Mouse (Mus musculus): Measurements from ENCODE around the gene Foxo1.

Foxo1 gene

GRCm38 (mm10) chr3:52338761-52339160 is 70.6 kb downstream of the Foxo1 start:
- POLR2A ChIA-PET: no interaction called here
- CTCF ChIA-PET: no interaction called here

DNA sequence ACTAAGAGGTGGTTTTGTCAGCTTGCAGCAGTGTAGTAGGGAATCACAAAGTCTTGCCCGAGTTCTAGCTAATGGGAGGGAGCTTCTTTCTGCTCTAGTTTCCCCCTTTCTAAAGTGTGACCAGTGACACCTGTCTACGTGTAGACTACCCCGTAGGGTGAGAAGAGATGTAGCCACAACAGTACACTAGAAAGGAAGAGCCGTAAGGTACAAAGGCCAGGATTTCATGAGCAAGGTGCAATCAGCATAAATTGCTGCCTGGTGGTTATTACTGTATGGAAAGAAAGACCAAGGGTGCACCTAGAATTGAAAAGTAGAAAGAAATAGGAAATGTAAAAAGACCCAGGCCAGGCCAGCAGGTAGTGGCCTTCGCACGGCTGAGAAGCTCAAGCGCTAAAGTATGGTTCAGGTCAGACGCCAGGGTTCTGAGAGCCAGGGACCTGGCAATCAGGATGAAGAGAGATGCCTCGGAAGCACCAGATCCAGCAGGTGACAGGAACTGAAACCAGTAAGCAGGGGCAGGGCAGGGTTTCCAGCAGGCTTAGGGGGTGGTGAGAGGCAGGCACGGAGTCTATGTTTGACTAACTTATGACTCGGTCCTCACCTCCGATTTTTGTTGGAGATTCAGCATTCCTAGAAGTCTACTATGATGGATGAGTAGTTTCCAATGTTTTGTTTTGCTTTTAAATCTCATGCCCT is 72.3 kb downstream of the Foxo1 start:
- CTCF ChIA-PET: no interaction called here
- POLR2A ChIA-PET: no interaction called here

DNA sequence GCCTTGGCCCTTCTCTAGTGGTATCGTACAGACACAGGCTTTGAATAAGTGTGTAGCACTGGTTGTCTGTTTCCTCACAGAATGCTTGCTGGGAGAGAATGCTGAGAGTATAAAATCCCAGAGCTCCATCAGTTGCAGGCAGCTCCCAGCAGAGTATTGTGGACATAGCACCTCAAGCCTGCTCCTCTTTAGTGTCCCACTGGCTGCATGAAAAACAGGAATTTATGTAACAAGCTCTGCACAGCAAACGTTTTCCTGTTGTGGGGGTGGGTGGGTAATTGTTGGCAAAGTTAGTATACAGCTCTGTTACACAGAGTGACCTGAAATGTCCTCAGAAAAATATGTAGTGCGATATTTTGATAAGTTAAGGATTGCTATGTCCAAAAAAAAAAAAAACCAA is 74.1 kb downstream of the Foxo1 start:
- ChIA-PET CTCF (interaction anchor here in 1 of 4 experiments (0.9 kb wide), 1 partner anchor 84 kb away, joined by 3 read pairs; no protein-coding TSS in a partner anchor), POLR2A (interaction anchor here in 2 of 4 experiments (0.7 to 1.6 kb wide), 3 partner anchors 8 to 11 kb away, joined by 3 to 6 read pairs (median 3); no protein-coding TSS in a partner anchor)

DNA sequence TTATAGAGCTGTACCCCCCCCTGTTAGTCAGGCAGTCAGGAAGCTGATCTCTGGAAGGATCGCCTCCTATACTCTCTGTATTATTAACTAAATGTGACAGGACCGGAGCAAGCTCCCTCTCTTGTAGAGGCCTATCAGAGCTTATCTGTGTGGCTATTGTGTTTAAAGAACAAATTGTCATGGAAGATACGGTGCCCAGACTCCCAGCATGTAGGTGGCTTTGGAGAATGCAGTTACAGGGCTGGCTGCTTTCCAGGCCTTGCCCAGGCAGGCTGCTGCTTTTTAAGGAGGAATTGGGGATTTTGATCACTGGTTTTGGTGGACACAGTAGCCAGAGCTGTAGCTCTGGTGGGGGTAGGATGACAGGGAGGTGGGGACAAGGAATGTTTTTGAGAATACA is 74.7 kb downstream of the Foxo1 start:
- ChIA-PET POLR2A (interaction anchor here in 2 of 4 experiments (0.6 to 1.6 kb wide), 4 partner anchors 9 to 163 kb away, joined by 3 to 6 read pairs (median 4); no protein-coding TSS in a partner anchor), CTCF (interaction anchor here in 1 of 4 experiments (0.9 kb wide), 1 partner anchor 85 kb away, joined by 3 read pairs; no protein-coding TSS in a partner anchor)

- ChIA-PET POLR2A (interaction anchor here in 2 of 4 experiments (0.6 to 1.7 kb wide), 4 partner anchors 9 to 163 kb away, joined by 3 to 6 read pairs (median 5); no protein-coding TSS in a partner anchor), CTCF (interaction anchor here in 1 of 4 experiments (0.9 kb wide), 1 partner anchor 86 kb away, joined by 3 read pairs; no protein-coding TSS in a partner anchor)
Observed at GRCm38 (mm10) chr3:52343270-52344070, 75.3 kb downstream of the Foxo1 start.

DNA sequence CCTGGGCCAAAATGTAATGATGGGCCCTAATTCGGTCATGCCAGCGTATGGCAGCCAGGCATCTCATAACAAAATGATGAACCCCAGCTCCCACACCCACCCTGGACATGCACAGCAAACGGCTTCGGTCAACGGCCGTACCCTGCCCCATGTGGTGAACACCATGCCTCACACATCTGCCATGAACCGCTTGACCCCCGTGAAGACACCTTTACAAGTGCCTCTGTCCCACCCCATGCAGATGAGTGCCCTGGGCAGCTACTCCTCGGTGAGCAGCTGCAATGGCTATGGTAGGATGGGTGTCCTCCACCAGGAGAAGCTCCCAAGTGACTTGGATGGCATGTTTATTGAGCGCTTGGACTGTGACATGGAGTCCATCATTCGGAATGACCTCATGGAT is 77.7 kb downstream of the Foxo1 start:
- CTCF ChIA-PET: no interaction called here
- POLR2A ChIA-PET: no interaction called here

DNA sequence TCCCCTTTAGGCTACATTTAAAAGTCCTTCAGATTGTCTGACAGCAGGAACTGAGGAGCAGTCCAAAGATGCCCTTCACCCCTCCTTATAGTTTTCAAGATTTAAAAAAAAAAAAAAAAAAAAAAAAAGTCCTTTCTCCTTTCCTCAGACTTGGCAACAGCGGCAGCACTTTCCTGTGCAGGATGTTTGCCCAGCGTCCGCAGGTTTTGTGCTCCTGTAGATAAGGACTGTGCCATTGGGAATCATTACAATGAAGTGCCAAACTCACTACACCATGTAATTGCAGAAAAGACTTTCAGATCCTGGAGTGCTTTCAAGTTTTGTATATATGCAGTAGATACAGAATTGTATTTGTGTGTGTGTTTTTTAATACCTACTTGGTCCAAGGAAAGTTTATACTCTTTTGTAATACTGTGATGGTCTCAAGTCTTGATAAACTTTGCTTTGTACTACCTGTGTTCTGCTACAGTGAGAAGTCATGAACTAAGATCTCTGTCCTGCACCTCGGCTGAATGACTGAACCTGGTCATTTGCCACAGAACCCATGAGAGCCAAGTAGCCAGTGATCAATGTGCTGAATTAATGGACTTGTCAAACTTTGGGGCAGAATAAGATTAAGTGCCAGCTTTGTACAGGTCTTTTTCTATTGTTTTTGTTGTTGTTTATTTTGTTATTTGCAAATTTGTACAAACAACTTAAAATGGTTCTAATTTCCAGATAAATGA is 79.0 kb downstream of the Foxo1 start:
- POLR2A ChIA-PET: interaction anchor here in 1 of 4 experiments (0.7 kb wide), 1 partner anchor 21 kb away, joined by 3 read pairs; no protein-coding TSS in a partner anchor
- CTCF ChIA-PET: no interaction called here

DNA sequence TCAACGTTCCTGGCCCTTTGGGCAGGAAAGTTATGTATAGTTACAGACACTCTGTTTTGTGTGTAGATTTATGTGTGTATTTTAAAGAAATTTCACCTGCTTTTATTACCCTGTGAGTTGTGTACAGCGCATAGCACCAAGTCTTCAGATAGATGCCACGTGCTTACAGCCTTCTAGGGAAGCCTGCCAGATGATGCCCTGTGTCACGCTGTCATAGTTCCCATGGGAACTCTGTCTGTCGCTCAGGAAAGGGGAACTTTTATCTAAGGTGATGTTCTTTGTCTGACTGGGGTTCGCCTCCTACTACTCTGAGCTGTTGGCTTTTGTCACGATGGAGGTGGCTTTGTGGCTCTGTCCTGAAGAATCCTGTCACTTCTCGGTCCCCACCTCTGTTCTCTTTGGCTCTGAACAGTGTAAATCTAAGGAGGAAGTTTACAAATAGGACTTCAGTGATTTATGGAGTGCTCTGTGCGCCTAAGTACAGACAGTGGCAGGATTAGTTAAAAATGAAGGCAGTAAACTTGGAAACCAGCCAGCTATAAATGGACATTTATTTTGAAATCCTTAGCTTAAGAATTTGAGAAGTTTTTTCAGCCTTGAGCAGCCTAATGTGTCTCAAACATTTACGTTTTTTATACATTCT is 80.0 kb downstream of the Foxo1 start:
- ChIA-PET CTCF (no interaction called here), POLR2A (interaction anchor here in 1 of 4 experiments (0.5 kb wide), 1 partner anchor 1541 kb away, joined by 5 read pairs; no protein-coding TSS in a partner anchor)

GRCm38 (mm10) chr3:52350636-52351035 is 82.5 kb downstream of the Foxo1 start:
- ChIA-PET CTCF (interaction anchor here in 1 of 4 experiments (0.6 kb wide), 1 partner anchor 590 kb away, joined by 4 read pairs; no protein-coding TSS in a partner anchor), POLR2A (interaction anchor here in 1 of 4 experiments (1.6 kb wide), 1 partner anchor 15 kb away, joined by 5 read pairs; no protein-coding TSS in a partner anchor)

DNA sequence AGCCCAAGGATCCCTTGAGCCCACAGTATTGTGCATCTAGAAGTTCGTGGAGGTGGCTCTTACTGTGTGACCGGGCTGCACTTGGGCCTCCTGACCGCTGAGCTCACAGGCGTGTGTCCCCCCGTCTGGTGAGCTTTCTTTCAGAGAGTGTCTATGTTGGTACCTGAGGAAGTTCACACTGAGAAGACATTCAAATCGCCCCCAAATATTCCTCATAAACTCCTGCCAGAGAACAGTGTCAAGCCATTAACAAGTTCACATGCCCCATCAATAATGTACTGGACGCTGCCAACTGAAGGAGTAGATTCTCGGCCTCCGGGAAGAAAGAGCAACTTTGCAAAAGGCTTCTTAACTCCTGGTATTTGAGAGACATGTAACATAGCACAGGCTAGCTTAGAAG is 83.8 kb downstream of the Foxo1 start:
- ChIA-PET CTCF (no interaction called here), POLR2A (interaction anchor here in 3 of 4 experiments (0.5 to 2.1 kb wide), 6 partner anchors 8 to 308 kb away, joined by 3 to 7 read pairs (median 4); no protein-coding TSS in a partner anchor)

GRCm38 (mm10) chr3:52354203-52354602 is 86.1 kb downstream of the Foxo1 start:
- CTCF ChIA-PET: interaction anchor here in 2 of 4 experiments (0.5 to 0.6 kb wide), 3 partner anchors 490 to 743 kb away, joined by 3 to 10 read pairs (median 4); no protein-coding TSS in a partner anchor
- POLR2A ChIA-PET: interaction anchor here in 2 of 4 experiments (0.6 kb wide), 2 partner anchors 50 to 534 kb away, joined by 3 read pairs; no protein-coding TSS in a partner anchor

DNA sequence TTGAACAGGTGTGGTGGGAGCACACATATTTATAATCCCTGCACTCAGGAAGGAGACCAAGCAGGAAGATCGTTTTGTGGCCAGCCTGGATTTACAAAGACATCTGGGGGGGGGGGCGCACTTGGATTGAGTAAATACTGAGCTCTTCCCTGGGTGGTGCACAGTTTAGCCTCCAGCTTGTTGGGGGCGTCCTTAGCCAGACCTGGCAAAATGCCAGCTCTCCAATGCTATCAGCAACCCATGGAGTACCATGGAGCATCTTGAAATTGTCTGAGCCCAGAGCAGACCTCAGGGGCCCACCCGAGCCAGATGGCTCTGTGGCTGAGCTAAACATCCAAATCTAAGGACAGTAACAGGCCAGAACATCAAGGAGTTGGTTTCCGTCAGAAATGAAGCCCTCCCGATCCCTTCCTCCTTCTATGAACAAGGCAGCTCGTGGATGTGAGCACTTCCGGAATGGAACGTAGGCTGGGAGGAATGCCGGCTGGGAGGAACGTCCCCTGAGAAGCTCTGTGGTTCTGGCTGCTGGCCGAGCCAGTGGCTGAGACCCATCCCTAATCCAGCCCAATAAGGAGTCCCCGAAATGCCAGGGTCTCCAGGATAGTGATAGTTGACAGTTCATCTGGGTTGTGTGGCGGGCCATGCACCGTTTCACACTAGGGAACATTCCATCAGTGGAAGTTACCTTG is 89.3 kb downstream of the Foxo1 start:
- ChIA-PET CTCF (interaction anchor here in 2 of 4 experiments (0.6 to 0.7 kb wide), 3 partner anchors 71 to 845 kb away, joined by 5 to 10 read pairs (median 6); no protein-coding TSS in a partner anchor), POLR2A (interaction anchor here (0.6 to 0.8 kb wide), 4 partner anchors 13 to 598 kb away, joined by 3 to 4 read pairs (median 3); no protein-coding TSS in a partner anchor)

DNA sequence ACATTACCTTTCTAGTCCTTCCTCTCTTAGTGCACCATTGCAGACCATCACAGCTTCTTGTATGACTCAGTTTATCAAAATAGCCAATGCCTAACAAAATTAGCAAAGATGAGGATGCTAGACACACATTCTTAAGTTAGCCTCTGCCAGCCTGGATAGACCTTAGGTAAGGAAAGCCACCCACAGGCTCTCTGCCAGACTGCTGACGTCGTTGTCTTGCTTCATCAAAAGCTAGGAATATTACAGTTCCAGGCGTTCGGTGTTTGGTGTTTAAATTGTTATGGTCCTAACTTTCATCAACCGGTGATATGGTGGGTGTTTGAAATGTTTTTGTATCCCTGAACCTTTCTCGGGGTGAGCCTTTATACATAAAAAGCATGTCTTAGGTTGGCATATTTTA is 96.4 kb downstream of the Foxo1 start:
- ChIA-PET CTCF (no interaction called here), POLR2A (interaction anchor here in 1 of 4 experiments (1.4 kb wide), 1 partner anchor 13 kb away, joined by 5 read pairs; no protein-coding TSS in a partner anchor)

DNA sequence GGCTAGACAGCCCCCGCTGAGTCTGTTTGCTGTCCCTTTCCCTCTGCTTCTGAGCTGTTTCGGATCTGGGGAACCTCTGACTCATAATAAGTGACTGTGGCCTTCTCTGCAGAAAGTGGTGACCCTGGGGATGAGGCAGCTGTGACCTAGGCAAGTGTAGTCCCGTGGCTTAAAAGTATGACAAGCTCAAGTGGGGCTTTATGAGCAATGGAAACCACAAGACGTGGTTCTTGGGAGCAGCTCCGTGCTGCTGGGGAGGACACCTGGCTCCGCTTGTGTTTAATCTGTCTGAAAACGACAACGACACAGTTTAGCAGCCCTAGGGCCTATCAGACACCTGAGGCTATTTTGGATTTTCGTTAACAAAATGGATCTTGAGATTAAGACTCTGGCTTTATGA is 101.1 kb downstream of the Foxo1 start:
- ChIA-PET POLR2A (interaction anchor here in 1 of 4 experiments (0.5 kb wide), 1 partner anchor 1132 kb away, joined by 11 read pairs; no protein-coding TSS in a partner anchor), CTCF (interaction anchor here in 1 of 4 experiments (0.5 kb wide), 1 partner anchor 53 kb away, joined by 3 read pairs; no protein-coding TSS in a partner anchor)

DNA sequence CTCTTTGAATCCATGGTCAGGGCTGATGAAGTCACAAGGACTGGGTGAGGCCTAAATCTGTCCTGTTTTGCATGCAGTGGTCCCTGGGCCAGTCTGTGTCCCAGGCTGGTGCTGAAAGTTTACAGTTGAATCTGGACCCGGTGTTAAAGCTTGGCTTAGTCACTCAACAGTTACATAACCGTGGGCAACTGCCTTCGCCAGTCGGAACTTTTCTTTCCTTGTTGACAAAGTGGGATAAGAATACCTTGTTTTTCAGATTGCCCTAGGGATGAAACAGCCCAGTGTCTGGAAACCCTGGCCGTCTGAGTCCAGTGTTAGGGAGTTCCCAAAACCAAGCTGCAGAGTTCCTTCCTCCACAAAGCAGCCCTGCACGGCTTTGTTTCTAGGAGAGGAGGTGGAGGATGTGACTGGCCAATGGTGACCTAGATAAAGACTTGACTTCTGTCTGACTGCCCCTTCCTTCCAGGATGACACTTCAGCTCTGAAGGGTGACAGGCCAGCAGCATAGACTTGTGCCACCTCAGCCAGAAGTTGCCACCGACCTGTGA is 101.8 kb downstream of the Foxo1 start:
- ChIA-PET CTCF (no interaction called here), POLR2A (interaction anchor here in 1 of 4 experiments (0.6 kb wide), 1 partner anchor 12 kb away, joined by 3 read pairs; no protein-coding TSS in a partner anchor)

GRCm38 (mm10) chr3:52376974-52377373 is 108.8 kb downstream of the Foxo1 start:
- ChIA-PET CTCF (no interaction called here), POLR2A (interaction anchor here in 1 of 4 experiments (2.2 kb wide), 1 partner anchor 8 kb away, joined by 7 read pairs; no protein-coding TSS in a partner anchor)

DNA sequence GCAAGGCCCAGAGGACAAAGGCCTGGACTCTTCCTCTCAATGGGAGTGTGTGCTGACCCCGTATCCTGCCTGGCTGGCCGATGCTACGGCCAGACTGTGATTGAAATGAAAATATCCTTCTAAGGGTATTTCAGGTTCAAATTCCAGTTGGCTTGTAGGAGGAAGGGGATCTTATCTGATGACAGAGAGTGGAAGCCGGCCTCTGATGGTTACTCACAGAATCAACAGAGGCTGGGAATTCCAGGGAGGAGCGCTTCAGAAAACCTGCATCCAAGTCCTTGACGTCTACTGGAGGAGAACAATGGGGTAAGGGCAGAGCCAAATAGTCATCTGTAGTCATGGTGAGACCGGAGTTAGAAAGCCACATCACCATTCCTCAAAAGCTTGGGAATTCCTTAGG is 115.2 kb downstream of the Foxo1 start:
- ChIA-PET POLR2A (interaction anchor here in 1 of 4 experiments (1.2 kb wide), 1 partner anchor 18 kb away, joined by 4 read pairs; no protein-coding TSS in a partner anchor), CTCF (no interaction called here)
